Mouse (Mus musculus): ENCODE measurements at regions not wholly inside any gene's neighbourhood (a gene's known extent, or its start where the extent isn't known, plus 50 kb on each side); places are given as distances from the start of the nearest gene placed in this dataset.

DNA sequence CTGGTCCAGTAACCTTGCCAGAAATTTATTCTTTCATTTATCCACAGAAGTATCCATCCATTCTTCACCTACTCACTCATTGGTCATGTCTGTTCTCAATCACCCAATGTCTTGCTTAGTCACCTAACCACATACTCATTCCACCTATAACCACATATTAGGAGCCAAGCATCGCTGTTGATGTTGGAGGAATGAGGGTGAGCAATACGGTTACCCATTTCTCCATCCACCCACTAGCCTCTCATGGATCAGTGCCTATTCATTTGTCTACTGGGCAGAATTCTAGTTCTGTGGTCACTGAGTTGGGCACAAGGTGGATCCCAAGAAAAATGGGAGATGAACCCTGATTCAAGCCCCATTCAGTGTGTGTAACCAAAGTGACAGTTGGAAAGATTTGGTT lies 375.6 kb upstream of the Maf start:
- Histone ChIP-seq H3K9me3 (replicated peaks; ENCODE audit: insufficient read depth, low read length) (no peaks in the 10 kb centered on the region), H3K4me1 (ENCODE audit: control insufficient read depth in 1 of 2, insufficient read depth in 2 of 2, low read length in 2 of 2) (no peaks in the 10 kb centered on the region), H3K9ac (ENCODE audit: control insufficient read depth, low read depth, low read length, poor library complexity, severe bottlenecking) (no peak overlapping the region), H3K27ac (ENCODE audit: control insufficient read depth, low read depth, low read length) (no peak overlapping the region), H3K36me3 (ENCODE audit: control insufficient read depth in 1 of 2, insufficient read depth in 2 of 2, low read length in 2 of 2) (no peaks in the 10 kb centered on the region), H3K4me3 (ENCODE audit: control insufficient read depth in 1 of 2, insufficient read depth in 1 of 2, low read depth in 2 of 2, low read length in 2 of 2) (no peak overlapping the region), H3K79me2 (ENCODE audit: control insufficient read depth, insufficient read depth, low read length, poor library complexity) (no peaks in the 10 kb centered on the region), H3K27me3 (ENCODE audit: control insufficient read depth in 1 of 2, insufficient read depth in 2 of 2, low read length in 2 of 2) (no peaks in the 10 kb centered on the region)
- TF ChIP-seq EP300 (IDR thresholded peaks at IDR 0.05; ENCODE audit: low read depth in 1 of 2, low read length in 2 of 2) (no peak), SIN3A (IDR thresholded peaks at IDR 0.05; ENCODE audit: low read length) (no peak), NELFE (IDR thresholded peaks at IDR 0.05; ENCODE audit: low read depth, low read length) (no peak), GATA1 (IDR thresholded peaks at IDR 0.05; ENCODE audit: low read depth, low read length) (no peak), ZC3H11A (IDR thresholded peaks at IDR 0.05; ENCODE audit: low read depth, low read length) (no peak), HCFC1 (IDR thresholded peaks at IDR 0.05; ENCODE audit: low read depth, low read length) (no peak), MAFK (IDR thresholded peaks at IDR 0.05; ENCODE audit: borderline replicate concordance, low read depth, low read length) (no peak), CHD1 (IDR thresholded peaks at IDR 0.05; ENCODE audit: low read depth, low read length) (no peak), RCOR1 (IDR thresholded peaks at IDR 0.05; ENCODE audit: low read depth, low read length) (no peak), RAD21 (IDR thresholded peaks at IDR 0.05; ENCODE audit: low read depth, low read length) (no peak), MAX (IDR thresholded peaks at IDR 0.05; ENCODE audit: low read length) (no peak), MAZ (IDR thresholded peaks at IDR 0.05; ENCODE audit: low read depth, low read length) (no peak), E2F4 (IDR thresholded peaks at IDR 0.05; ENCODE audit: borderline replicate concordance, low read depth, low read length) (no peak), ELF1 (IDR thresholded peaks at IDR 0.05; ENCODE audit: low read depth, low read length) (no peak), POLR2A (IDR thresholded peaks at IDR 0.05; ENCODE audit: control insufficient read depth in 1 of 2, insufficient read depth in 1 of 2, low read depth in 1 of 2, low read length in 2 of 2, poor library complexity in 1 of 2) (no peak), POLR2AphosphoS2 (IDR thresholded peaks at IDR 0.05; ENCODE audit: low read length) (no peak), KAT2A (conservative IDR thresholded peaks at IDR 0.05; ENCODE audit: low read depth, low read length) (no peak), TBP (IDR thresholded peaks at IDR 0.05; ENCODE audit: low read depth, low read length) (no peak), ZKSCAN1 (IDR thresholded peaks at IDR 0.05; ENCODE audit: low read depth, low read length) (no peak)
- no peak for DNase-seq (ENCODE audit: low read depth, low spot score)

DNA sequence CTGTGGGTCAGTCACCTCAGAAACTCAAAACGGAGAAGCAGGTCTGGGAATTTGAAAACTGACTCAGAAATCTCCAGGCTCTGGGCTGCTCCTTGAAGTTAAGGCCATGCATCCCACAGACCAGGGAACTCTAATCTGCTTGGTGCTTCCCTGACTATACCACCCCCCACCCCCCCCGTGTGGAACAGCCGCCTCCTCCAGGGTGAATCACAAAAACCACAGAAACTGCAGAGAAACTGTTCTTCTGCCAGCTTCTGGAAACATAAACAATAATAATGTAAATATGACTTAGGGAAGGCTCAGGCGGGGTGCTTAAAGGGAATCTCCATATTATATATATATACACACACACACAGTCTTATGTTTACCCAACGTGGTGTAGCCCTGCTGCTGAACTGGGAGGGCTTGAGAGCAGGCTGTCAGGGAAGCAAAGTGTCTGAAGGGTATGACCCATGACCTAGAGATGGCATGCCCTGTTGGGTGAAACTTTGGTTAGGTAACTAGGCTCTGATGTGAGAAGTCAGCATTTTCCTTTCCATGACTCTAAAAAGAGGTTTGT lies 371.3 kb upstream of the Maf start:
- Histone ChIP-seq H3K9me3 (replicated peaks; ENCODE audit: insufficient read depth, low read length) (no peaks in the 10 kb centered on the region), H3K27me3 (ENCODE audit: control insufficient read depth in 1 of 2, insufficient read depth in 2 of 2, low read length in 2 of 2) (no peaks in the 10 kb centered on the region), H3K4me3 (ENCODE audit: control insufficient read depth in 1 of 2, insufficient read depth in 1 of 2, low read depth in 2 of 2, low read length in 2 of 2) (no peak overlapping the region), H3K79me2 (ENCODE audit: control insufficient read depth, insufficient read depth, low read length, poor library complexity) (no peaks in the 10 kb centered on the region), H3K36me3 (ENCODE audit: control insufficient read depth in 1 of 2, insufficient read depth in 2 of 2, low read length in 2 of 2) (no peaks in the 10 kb centered on the region), H3K27ac (ENCODE audit: control insufficient read depth, low read depth, low read length) (no peak overlapping the region), H3K4me1 (ENCODE audit: control insufficient read depth in 1 of 2, insufficient read depth in 2 of 2, low read length in 2 of 2) (no peaks in the 10 kb centered on the region), H3K9ac (ENCODE audit: control insufficient read depth, low read depth, low read length, poor library complexity, severe bottlenecking) (no peak overlapping the region)
- no peak for TF ChIP-seq TBP (IDR thresholded peaks at IDR 0.05; ENCODE audit: low read depth, low read length)
- TF ChIP-seq BHLHE40 (IDR thresholded peaks at IDR 0.05; ENCODE audit: borderline replicate concordance, low read depth, low read length): no peak
- TF ChIP-seq POLR2A (IDR thresholded peaks at IDR 0.05; ENCODE audit: control insufficient read depth in 1 of 2, insufficient read depth in 1 of 2, low read depth in 1 of 2, low read length in 2 of 2, poor library complexity in 1 of 2): no peak
- no peak for TF ChIP-seq NRF1 (IDR thresholded peaks at IDR 0.05; ENCODE audit: insufficient read depth, low read depth, low read length, poor library complexity, severe bottlenecking)
- TF ChIP-seq MAFK (IDR thresholded peaks at IDR 0.05; ENCODE audit: borderline replicate concordance, low read depth, low read length): no peak
- TF ChIP-seq RCOR1 (IDR thresholded peaks at IDR 0.05; ENCODE audit: low read depth, low read length): no peak
- no peak for DNase-seq (ENCODE audit: low read depth, low spot score)

Measured in MEL (cell line).